Mouse (Mus musculus) G1E-ER4 (cell line): ENCODE data around the gene Suox. TPM values are rescaled to one million over a fixed set of nuclear protein-coding genes. Genes with fewer than 3 reads are reported as not detected.

ENCODE experiments used
- GATA1 ChIP-seq: IDR thresholded peaks from one replicate; pipeline ENCODE4 v1.8.0; 2012; ENCODE audit warnings: low read length, inconsistent platforms
- polyA plus RNA-seq: library from polyadenylated mRNA; stranded (reverse); fragments of >175 nt; gene quantifications from 2 replicates; pipeline ENCODE4 v1.2.3, GENCODE M21; 2012

The Suox gene
- polyA plus RNA-seq, 1 experiment, result 0.66 TPM

GRCm38 (mm10) chr10:128641871-128642270 lies 32.0 kb downstream of the Suox start:
- TF ChIP-seq GATA1, result no peak

- TF ChIP-seq GATA1, result no peak
Observed at GRCm38 (mm10) chr10:128640891-128641290, 33.0 kb downstream of the Suox start.

GRCm38 (mm10) chr10:128639999-128640398 lies 33.9 kb downstream of the Suox start:
- no peak for TF ChIP-seq GATA1

- no peak for TF ChIP-seq GATA1
Observed at GRCm38 (mm10) chr10:128637011-128637410, 36.9 kb downstream of the Suox start.

- TF ChIP-seq GATA1, result no peak
Observed at GRCm38 (mm10) chr10:128636561-128636960, 37.3 kb downstream of the Suox start.

- no peak for TF ChIP-seq GATA1
Observed at GRCm38 (mm10) chr10:128635697-128636096, 38.2 kb downstream of the Suox start.

GRCm38 (mm10) chr10:128631571-128631970 lies 42.3 kb downstream of the Suox start:
- no peak for TF ChIP-seq GATA1

GRCm38 (mm10) chr10:128629746-128630145 lies 44.1 kb downstream of the Suox start:
- no peak for TF ChIP-seq GATA1

- peak; percentile 63 for TF ChIP-seq GATA1
Observed at GRCm38 (mm10) chr10:128627398-128628317, 46.2 kb downstream of the Suox start.

- no peak for TF ChIP-seq GATA1
Observed at GRCm38 (mm10) chr10:128626311-128627310, 47.3 kb downstream of the Suox start, which contains the start of gene Rps26. Gene Rps26, minus strand, starts transcription at chr10:128626747.

- no peak for TF ChIP-seq GATA1
Observed at GRCm38 (mm10) chr10:128625287-128625894, 48.5 kb downstream of the Suox start.

- no peak for TF ChIP-seq GATA1
Observed at GRCm38 (mm10) chr10:128622702-128623101, 51.2 kb downstream of the Suox start.

GRCm38 (mm10) chr10:128621986-128622520 lies 51.8 kb downstream of the Suox start:
- no peak for TF ChIP-seq GATA1

- TF ChIP-seq GATA1, result no peak
Observed at GRCm38 (mm10) chr10:128620241-128620640, 53.6 kb downstream of the Suox start.

Other genes starting within 250 kb of the Suox start
- gene Smarcc2, start 214.8 kb downstream of the Suox start, polyA plus RNA-seq, result 158 and 204 TPM in 2 replicates
- gene Myl6, start 179.9 kb downstream of the Suox start, polyA plus RNA-seq, result 221 and 292 TPM in 2 replicates
- 18.5 and 18.8 TPM in 2 replicates for gene Myl6b, start 175.4 kb downstream of the Suox start, polyA plus RNA-seq
- gene Esyt1, start 148.2 kb downstream of the Suox start, polyA plus RNA-seq, result 77.9 and 92.1 TPM in 2 replicates
- gene Zc3h10, start 126.3 kb downstream of the Suox start, polyA plus RNA-seq, result 18.8 and 21.2 TPM in 2 replicates
- gene Rpl41, start 124.8 kb downstream of the Suox start, polyA plus RNA-seq, result 8,707 and 11,892 TPM in 2 replicates
- 631 and 749 TPM in 2 replicates for gene Pa2g4, start 108.1 kb downstream of the Suox start, polyA plus RNA-seq
- gene Erbb3, start 84.4 kb downstream of the Suox start, polyA plus RNA-seq, result 0.39 TPM in 2 replicates
- 1,312 and 5,477 TPM in 2 replicates for gene Rps26, start 47.3 kb downstream of the Suox start, polyA plus RNA-seq
- gene Ikzf4, start 28.1 kb downstream of the Suox start, polyA plus RNA-seq, result 2.7 and 3.6 TPM in 2 replicates
- 14.3 and 19.7 TPM in 2 replicates for gene Rab5b, start 22.2 kb upstream of the Suox start, polyA plus RNA-seq
- 0.10 and 0.18 TPM in 2 replicates for gene Pmel, start 30.1 kb upstream of the Suox start, polyA plus RNA-seq
- gene Cdk2, start 31.0 kb upstream of the Suox start, polyA plus RNA-seq, result 21.0 and 30.8 TPM in 2 replicates
- 0.12 TPM in 2 replicates for gene Dgka, start 70.8 kb upstream of the Suox start, polyA plus RNA-seq
- 166 TPM in 2 replicates for gene Pym1, start 73.8 kb upstream of the Suox start, polyA plus RNA-seq
- gene Mmp19, start 116.8 kb upstream of the Suox start, polyA plus RNA-seq, result 0.02 TPM in 1 of 2 replicates, not detected in the other
- gene Dnajc14, start 130.0 kb upstream of the Suox start, polyA plus RNA-seq, result 9.6 and 12.6 TPM in 2 replicates
- gene Tmem198b, start 130.3 kb upstream of the Suox start, polyA plus RNA-seq, result 1.2 and 1.6 TPM in 2 replicates
- gene Sarnp, start 143.3 kb upstream of the Suox start, polyA plus RNA-seq, result 4.5 and 7.1 TPM in 2 replicates
- 16.4 and 19.8 TPM in 2 replicates for gene Ormdl2, start 147.6 kb upstream of the Suox start, polyA plus RNA-seq
- 0.02 and 0.04 TPM in 2 replicates for gene Gdf11, start 217.6 kb upstream of the Suox start, polyA plus RNA-seq
- not detected in 2 replicates for gene Cd63, start 226.9 kb upstream of the Suox start, polyA plus RNA-seq
- 0.61 and 0.65 TPM in 2 replicates for gene Rdh5, start 248.8 kb upstream of the Suox start, polyA plus RNA-seq
- 105 and 109 TPM in 2 replicates for gene Bloc1s1, start 250.0 kb upstream of the Suox start, polyA plus RNA-seq